Mouse (Mus musculus) kidney, postnatal 0 days (tissue): ENCODE results near the gene Oaz1. TPM values are rescaled to one million over a fixed set of nuclear protein-coding genes. Genes with fewer than 3 reads are reported as not detected.
"Not testable (repeated sequence)": the region's sequence is repeated elsewhere in the genome, so short reads cannot be mapped to it uniquely, and the experiment has no call there.

Experiments used
- ATAC-seq: fragments of 200-750 bp; cut with Nextera tagmentation; replicated peaks from 2 replicates; pipeline ENCODE4 v1.8.0; 2017; ENCODE audit warnings: low read depth, moderate number of reproducible peaks, moderate TSS enrichment, moderate library complexity; ENCODE audit not compliant: low FRiP score
- DNase-seq: peaks from one replicate; pipeline ENCODE4 v3.0.0-alpha.2; 2016; ENCODE audit warnings: low spot score
- H3K27ac ChIP-seq: fragments of 300-500 bp; sonication (generic); 2 replicates; pipeline ENCODE4 v1.5.1; 2014; ENCODE audit warnings: mild to moderate bottlenecking
- H3K27me3 ChIP-seq: fragments of 300-500 bp; sonication (generic); 2 replicates; pipeline ENCODE4 v1.6.1; 2014; ENCODE audit warnings: low read length, mixed read lengths; ENCODE audit not compliant: insufficient read depth
- H3K36me3 ChIP-seq: fragments of 300-500 bp; sonication (generic); 2 replicates; pipeline ENCODE4 v1.6.1; 2014; ENCODE audit warnings: low read length, mixed read lengths; ENCODE audit not compliant: insufficient read depth
- H3K4me1 ChIP-seq: fragments of 300-500 bp; sonication (generic); replicated peaks from 2 replicates; pipeline ENCODE4 v1.6.1; 2014; ENCODE audit warnings: antibody characterized with exemption, low read length, mixed read lengths; ENCODE audit not compliant: insufficient read depth
- H3K4me2 ChIP-seq: fragments of 300-500 bp; sonication (generic); 2 replicates; pipeline ENCODE4 v1.6.1; 2014; ENCODE audit warnings: mild to moderate bottlenecking, low read length, moderate library complexity, mixed read lengths
- H3K4me3 ChIP-seq: fragments of 300-500 bp; sonication (generic); replicated peaks from 2 replicates; pipeline ENCODE4 v1.5.1; 2014; ENCODE audit warnings: low read depth, low read length
- H3K9ac ChIP-seq: fragments of 300-500 bp; sonication (generic); 2 replicates; pipeline ENCODE4 v1.6.1; 2014; ENCODE audit warnings: low read depth, low read length
- H3K9me3 ChIP-seq: fragments of 300-500 bp; sonication (generic); replicated peaks from 2 replicates; pipeline ENCODE4 v1.6.1; 2016; ENCODE audit warnings: low read length, inconsistent platforms, mixed read lengths
- CTCF ChIP-seq: IDR thresholded peaks from 2 replicates; pipeline ENCODE4 v1.5.1; 2016; ENCODE audit warnings: antibody characterized with exemption, low read depth, mild to moderate bottlenecking, moderate library complexity
- WGBS: fragments of 180-500 bp; shearing (Covaris S2); extraction: QIAGEN DNeasy Blood & Tissue Kit; methylation state at CpG from one replicate; pipeline ENCODE4 v1.1.7; 2014; 5-methylcytosine and 5-hydroxymethylcytosine counted together
- polyA plus RNA-seq: library from polyadenylated mRNA; unstranded; fragments of >200 nt; fragmentation: Nextera tagmentation; extraction: Ambion mirVana; gene quantifications from 2 replicates; pipeline ENCODE4 v1.2.1, GENCODE M21; 2015

Gene Oaz1
- polyA plus RNA-seq, 1 experiment from 2014 or later: 1,422 TPM

DNA sequence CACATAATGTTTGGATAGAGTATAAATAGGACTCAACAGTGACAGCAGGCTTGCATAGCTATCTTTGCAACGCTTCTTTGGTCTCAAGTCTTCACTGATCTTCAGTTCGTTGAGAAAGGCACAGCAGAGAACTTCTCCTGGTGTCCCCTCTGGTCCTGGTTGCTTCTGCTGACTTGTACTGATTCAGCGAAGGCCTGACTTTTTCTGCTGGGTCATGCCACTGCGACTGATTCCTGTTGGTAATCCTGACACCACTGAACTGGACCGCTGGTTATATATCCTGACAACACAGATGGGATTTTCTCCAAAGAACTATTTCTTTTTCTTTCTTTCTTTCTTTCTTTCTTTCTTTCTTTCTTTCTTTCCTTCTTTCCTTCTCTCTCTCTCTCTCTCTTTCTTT is 3.9 kb upstream of the Oaz1 start:
- 0 out of 2 replicates have a peak, but pooled peaks cover 3% of the 10 kb centered on the region for H3K4me1 ChIP-seq
- WGBS: 86% methylated on average over 5 of the region's 5 CpGs
- H3K9me3 ChIP-seq: no peaks in the 10 kb centered on the region
- ATAC-seq (no peak), DNase-seq (no peak)
- no peak overlapping the region for H3K27ac ChIP-seq
- H3K4me2 ChIP-seq: no peak overlapping the region
- TF ChIP-seq CTCF: no peak
- H3K4me3 ChIP-seq: no peak overlapping the region
- no peaks in the 10 kb centered on the region for H3K36me3 ChIP-seq
- H3K27me3 ChIP-seq: no peaks in the 10 kb centered on the region
- no peak overlapping the region for H3K9ac ChIP-seq

DNA sequence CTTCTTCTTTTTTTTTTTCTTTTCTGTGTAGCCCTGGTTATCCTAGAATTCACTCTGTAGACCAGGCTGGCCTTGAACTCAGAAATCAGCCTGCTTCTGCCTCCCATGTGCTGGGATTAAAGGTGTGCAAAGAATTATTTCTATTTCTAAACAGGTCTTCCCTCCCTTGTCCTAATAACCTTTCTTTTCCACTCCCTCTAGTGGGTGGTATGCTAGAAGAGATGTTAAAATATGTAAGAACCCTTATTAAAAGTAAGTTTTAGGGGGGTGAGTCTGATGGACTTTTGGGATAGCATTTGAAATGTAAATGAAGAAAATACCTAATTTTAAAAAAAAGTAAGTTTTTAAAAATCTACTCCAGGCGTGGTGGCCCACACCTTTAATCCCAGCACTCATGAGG is 3.1 kb upstream of the Oaz1 start:
- H3K4me2 ChIP-seq: no peak overlapping the region
- DNase-seq: no peak
- no peaks in the 10 kb centered on the region for H3K27me3 ChIP-seq

DNA sequence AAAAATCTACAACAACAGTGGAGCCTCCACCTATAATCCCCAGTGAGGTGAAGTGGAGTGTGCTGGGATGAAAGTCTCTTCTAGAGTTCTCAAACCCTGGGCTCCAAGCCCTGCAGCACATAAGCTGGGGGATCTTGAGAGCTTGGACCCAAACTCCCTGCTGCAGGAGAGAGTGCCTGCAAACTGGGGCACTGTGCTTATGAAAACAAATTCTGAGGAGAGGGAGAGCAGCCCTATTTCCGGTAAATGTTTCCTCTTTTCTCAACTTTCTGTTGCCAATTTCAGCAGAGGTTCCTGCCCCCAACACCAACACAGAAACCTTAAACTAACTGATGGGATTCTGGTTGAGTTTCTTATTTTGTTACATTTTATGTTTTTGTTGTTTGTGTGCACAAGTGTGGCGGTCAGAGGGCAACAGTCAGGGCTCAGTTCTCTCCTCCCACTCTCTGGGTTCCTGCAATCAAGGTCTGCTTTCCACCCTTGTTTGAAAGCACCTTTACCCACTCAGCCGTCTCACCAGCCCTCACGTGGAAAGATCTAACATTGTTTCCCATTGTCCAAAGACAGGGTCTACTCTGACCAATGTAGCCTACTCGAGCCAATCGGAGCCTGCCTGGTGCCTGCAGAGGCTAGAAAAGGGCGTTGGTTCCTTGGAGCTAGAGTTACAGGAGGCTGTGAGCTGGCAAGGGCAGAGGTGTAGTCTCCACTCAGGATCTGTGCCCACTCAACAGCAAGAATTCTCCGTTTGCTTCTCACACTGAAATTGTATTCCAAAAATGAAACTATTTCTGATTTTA is 2.4 kb upstream of the Oaz1 start:
- Histone ChIP-seq H3K9me3 (no peaks in the 10 kb centered on the region), H3K4me3 (no peak overlapping the region), H3K27ac (peak overlapping the region; percentile 67), H3K4me2 (no peak overlapping the region), H3K36me3 (0 out of 2 replicates have a peak, but pooled peaks cover under 1% of the 10 kb centered on the region), H3K9ac (no peak overlapping the region), H3K4me1 (0 out of 2 replicates have a peak, but pooled peaks cover 7% of the 10 kb centered on the region), H3K27me3 (no peaks in the 10 kb centered on the region)
- no peak for TF ChIP-seq CTCF
- WGBS: 29% methylated on average over 8 of the region's 8 CpGs
- ATAC-seq (no peak), DNase-seq (peak; percentile 22)

More for the DNA sequence above, 3.1 kb upstream of the Oaz1 start:
- no peak overlapping the region for H3K27ac ChIP-seq
- H3K9ac ChIP-seq: no peak overlapping the region
- H3K9me3 ChIP-seq: no peaks in the 10 kb centered on the region
- no peak overlapping the region for H3K4me3 ChIP-seq
- no peak for ATAC-seq
- 0 out of 2 replicates have a peak, but pooled peaks cover 7% of the 10 kb centered on the region for H3K4me1 ChIP-seq
- TF ChIP-seq CTCF: peak; percentile 48
- H3K36me3 ChIP-seq: no peaks in the 10 kb centered on the region
- WGBS: 97% methylated on average over 1 of the region's 1 CpGs

- H3K27me3 ChIP-seq: no peaks in the 10 kb centered on the region
- no peak overlapping the region for H3K4me2 ChIP-seq
- 61% methylated on average over 2 of the region's 2 CpGs for WGBS
- DNase-seq (no peak), ATAC-seq (no peak)
- H3K4me1 ChIP-seq: 0 out of 2 replicates have a peak, but pooled peaks cover 7% of the 10 kb centered on the region
- no peak overlapping the region for H3K27ac ChIP-seq
- TF ChIP-seq CTCF: no peak
- peaks cover 9% of the 10 kb centered on the region; the same call in 1 of the 2 replicates for H3K36me3 ChIP-seq
- no peaks in the 10 kb centered on the region for H3K9me3 ChIP-seq
- no peak overlapping the region for H3K9ac ChIP-seq
- H3K4me3 ChIP-seq: no peak overlapping the region
Measured at GRCm38 (mm10) chr10:80824827-80825226, 1.6 kb upstream of the Oaz1 start.

- WGBS: 5% methylated on average over 29 of the region's 29 CpGs
- no peak for DNase-seq
Measured at GRCm38 (mm10) chr10:80827063-80827869, 810 bp downstream of the Oaz1 start.

DNA sequence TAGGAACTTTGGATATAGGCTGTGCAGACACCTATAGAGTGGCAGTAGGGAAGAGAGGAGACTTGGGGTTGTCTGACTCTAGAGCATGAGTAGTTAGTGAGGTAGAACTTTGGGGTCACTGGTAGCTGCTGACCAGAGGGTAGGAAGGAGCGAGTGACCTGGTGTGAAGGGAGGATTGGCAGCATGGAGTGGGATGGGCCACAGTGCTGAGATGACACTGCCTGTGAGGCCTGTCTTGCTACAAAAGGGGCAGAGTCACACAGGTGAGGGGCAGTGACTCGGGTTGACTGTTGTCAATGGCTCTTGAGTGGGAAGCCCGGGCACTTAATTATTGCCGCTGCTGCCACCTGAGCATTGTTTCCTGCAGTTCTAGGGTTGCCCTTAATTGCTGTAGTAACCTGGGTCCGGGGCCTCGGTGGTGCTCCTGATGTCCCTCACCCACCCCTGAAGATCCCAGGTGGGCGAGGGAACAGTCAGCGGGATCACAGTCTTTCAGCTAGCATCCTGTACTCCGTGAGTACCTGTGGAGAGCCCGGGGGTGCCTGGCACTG is 1.5 kb downstream of the Oaz1 start:
- TF ChIP-seq CTCF: no peak
- Histone ChIP-seq H3K9ac (peak overlapping the region; percentile 95), H3K36me3 (peaks cover 15% of the 10 kb centered on the region; the same call in 1 of the 2 replicates), H3K4me2 (peak overlapping the region; percentile 64), H3K27ac (no peak overlapping the region), H3K4me3 (peak overlapping the region; percentile 78), H3K27me3 (no peaks in the 10 kb centered on the region), H3K4me1 (0 out of 2 replicates have a peak, but pooled peaks cover 12% of the 10 kb centered on the region), H3K9me3 (no peaks in the 10 kb centered on the region)
- DNase-seq: no peak
- no peak for ATAC-seq
- 55% methylated on average over 10 of the region's 10 CpGs for WGBS

More at GRCm38 (mm10) chr10:80827063-80827869, 810 bp downstream of the Oaz1 start:
- Histone ChIP-seq H3K27me3 (no peaks in the 10 kb centered on the region), H3K9me3 (no peaks in the 10 kb centered on the region), H3K27ac (peak overlapping the region; percentile 93), H3K36me3 (peaks cover 15% of the 10 kb centered on the region; the same call in 1 of the 2 replicates), H3K4me2 (peak overlapping the region; percentile 64), H3K9ac (peak overlapping the region; percentile 95), H3K4me1 (0 out of 2 replicates have a peak, but pooled peaks cover 12% of the 10 kb centered on the region), H3K4me3 (peak overlapping the region; percentile 78)
- no peak for TF ChIP-seq CTCF
- no peak for ATAC-seq

GRCm38 (mm10) chr10:80828587-80828986 is 2.1 kb downstream of the Oaz1 start:
- ATAC-seq, H3K27ac ChIP-seq, H3K9ac ChIP-seq, DNase-seq, H3K27me3 ChIP-seq, H3K9me3 ChIP-seq, H3K4me3 ChIP-seq: not testable (repeated sequence)
- peaks cover 15% of the 10 kb centered on the region; the same call in 1 of the 2 replicates for H3K36me3 ChIP-seq
- 70% methylated on average over 7 of the region's 9 CpGs for whole genome bisulfite sequencing
- H3K4me1 ChIP-seq: 0 out of 2 replicates have a peak, but pooled peaks cover 12% of the 10 kb centered on the region
- H3K4me2 ChIP-seq: peak overlapping the region; percentile 64
